Mouse (Mus musculus): ENCODE data around the gene Mipol1. TPM values are rescaled to one million over a fixed set of nuclear protein-coding genes. Genes with fewer than 3 reads are reported as not detected.

The Mipol1 gene
- polyA plus RNA-seq, 1 experiment from 2014 or later: 10.7 TPM

DNA sequence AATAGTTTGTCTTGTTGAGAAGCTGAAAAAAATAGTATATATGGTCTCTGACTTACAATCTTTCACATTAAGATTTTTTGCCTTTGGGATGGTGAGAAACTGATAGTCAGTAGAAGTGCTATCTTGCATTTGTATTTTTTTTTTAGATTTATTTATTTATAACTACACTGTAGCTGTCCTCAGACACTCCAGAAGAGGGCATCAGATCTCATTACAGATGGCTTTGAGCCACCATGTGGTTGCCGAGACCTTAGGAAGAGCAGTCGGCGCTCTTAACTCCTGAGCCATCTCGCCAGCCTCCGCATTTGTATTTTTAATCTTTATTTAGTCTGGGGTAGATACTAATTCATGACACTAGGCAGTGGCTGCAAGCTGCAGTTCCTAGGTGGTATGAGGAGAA lies 3.2 kb downstream of the Mipol1 start:
- H3K36me3 ChIP-seq (ENCODE audit: insufficient read depth): peaks cover 7% of the 10 kb centered on the region; the same call in 1 of the 2 replicates
- WGBS: 83% methylated on average over 5 of the region's 5 CpGs
- peaks cover 6% of the 10 kb centered on the region; the same call in 1 of the 2 replicates for H3K4me1 ChIP-seq (ENCODE audit: insufficient read depth)
- no peaks in the 10 kb centered on the region for H3K9me3 ChIP-seq (ENCODE audit: low read depth, low read length)
- H3K27ac ChIP-seq (ENCODE audit: low read depth): no peak overlapping the region
- no peak overlapping the region for H3K4me3 ChIP-seq (ENCODE audit: low read depth, low read length)
- DNase-seq: no peak
- H3K27me3 ChIP-seq (ENCODE audit: insufficient read depth, low read length): no peaks in the 10 kb centered on the region
- no peak for ATAC-seq (ENCODE audit: insufficient read depth)
- no peak for TF ChIP-seq CTCF (IDR thresholded peaks at IDR 0.05; ENCODE audit: low read depth)
- no peak overlapping the region for H3K4me2 ChIP-seq
- no peak overlapping the region for H3K9ac ChIP-seq

GRCm38 (mm10) chr12:57243671-57244495 lies 13.7 kb downstream of the Mipol1 start:
- Histone ChIP-seq H3K9me3 (ENCODE audit: low read depth, low read length) (no peaks in the 10 kb centered on the region), H3K27me3 (ENCODE audit: insufficient read depth, low read length) (no peaks in the 10 kb centered on the region), H3K4me1 (ENCODE audit: insufficient read depth) (no peaks in the 10 kb centered on the region), H3K4me3 (ENCODE audit: low read depth, low read length) (no peak overlapping the region), H3K9ac (no peak overlapping the region), H3K4me2 (no peak overlapping the region), H3K27ac (ENCODE audit: low read depth) (no peak overlapping the region), H3K36me3 (ENCODE audit: insufficient read depth) (peaks cover 27% of the 10 kb centered on the region)
- no peak for DNase-seq
- 85% methylated on average over 5 of the region's 5 CpGs for WGBS
- ATAC-seq (ENCODE audit: insufficient read depth): no peak
- no peak for TF ChIP-seq CTCF (IDR thresholded peaks at IDR 0.05; ENCODE audit: low read depth)

GRCm38 (mm10) chr12:57258572-57258971 lies 28.3 kb downstream of the Mipol1 start:
- H3K4me3 ChIP-seq (ENCODE audit: low read depth, low read length): no peak overlapping the region
- DNase-seq: peak; percentile 54

DNA sequence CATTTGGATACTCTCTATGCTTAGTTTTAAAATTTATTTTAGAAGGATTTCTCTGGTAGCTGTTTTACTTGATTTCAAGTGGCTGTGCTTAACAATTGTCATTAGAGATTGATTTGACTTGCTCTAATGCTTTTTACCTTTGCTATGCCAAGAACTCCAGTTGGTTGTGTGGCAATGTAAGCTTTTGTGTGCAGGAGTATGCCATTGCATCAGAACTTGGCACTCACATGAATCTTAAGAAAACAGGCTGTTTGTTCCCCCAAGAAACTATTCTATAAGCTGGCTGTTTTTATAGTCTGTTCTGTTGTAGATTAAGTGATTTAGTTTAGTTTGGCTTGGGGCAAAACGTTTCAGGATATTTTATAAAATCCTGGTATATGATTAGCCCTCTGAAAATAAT lies 45.2 kb downstream of the Mipol1 start:
- no peak for TF ChIP-seq CTCF (IDR thresholded peaks at IDR 0.05; ENCODE audit: low read depth)
- ATAC-seq (ENCODE audit: insufficient read depth): no peak
- DNase-seq: peak; percentile 9
- H3K27me3 ChIP-seq (ENCODE audit: insufficient read depth, low read length): no peaks in the 10 kb centered on the region
- no peaks in the 10 kb centered on the region for H3K36me3 ChIP-seq (ENCODE audit: insufficient read depth)
- no peak overlapping the region for H3K4me3 ChIP-seq (ENCODE audit: low read depth, low read length)
- no peak overlapping the region for H3K9ac ChIP-seq
- H3K9me3 ChIP-seq (ENCODE audit: low read depth, low read length): no peaks in the 10 kb centered on the region
- H3K4me1 ChIP-seq (ENCODE audit: insufficient read depth): no peaks in the 10 kb centered on the region
- WGBS: 45% methylated on average over 1 of the region's 1 CpGs
- no peak overlapping the region for H3K27ac ChIP-seq (ENCODE audit: low read depth)
- H3K4me2 ChIP-seq: no peak overlapping the region

More at GRCm38 (mm10) chr12:57258572-57258971, 28.3 kb downstream of the Mipol1 start:
- Histone ChIP-seq H3K27me3 (ENCODE audit: insufficient read depth, low read length) (no peaks in the 10 kb centered on the region), H3K36me3 (ENCODE audit: insufficient read depth) (no peaks in the 10 kb centered on the region), H3K4me2 (no peak overlapping the region), H3K9ac (no peak overlapping the region), H3K9me3 (ENCODE audit: low read depth, low read length) (no peaks in the 10 kb centered on the region), H3K27ac (ENCODE audit: low read depth) (no peak overlapping the region), H3K4me1 (ENCODE audit: insufficient read depth) (no peaks in the 10 kb centered on the region)
- ATAC-seq (ENCODE audit: insufficient read depth): no peak
- TF ChIP-seq CTCF (IDR thresholded peaks at IDR 0.05; ENCODE audit: low read depth): 0 out of 2 replicates have a peak, but pooled peaks have one; percentile 25
- WGBS: 36% methylated on average over 2 of the region's 2 CpGs

DNA sequence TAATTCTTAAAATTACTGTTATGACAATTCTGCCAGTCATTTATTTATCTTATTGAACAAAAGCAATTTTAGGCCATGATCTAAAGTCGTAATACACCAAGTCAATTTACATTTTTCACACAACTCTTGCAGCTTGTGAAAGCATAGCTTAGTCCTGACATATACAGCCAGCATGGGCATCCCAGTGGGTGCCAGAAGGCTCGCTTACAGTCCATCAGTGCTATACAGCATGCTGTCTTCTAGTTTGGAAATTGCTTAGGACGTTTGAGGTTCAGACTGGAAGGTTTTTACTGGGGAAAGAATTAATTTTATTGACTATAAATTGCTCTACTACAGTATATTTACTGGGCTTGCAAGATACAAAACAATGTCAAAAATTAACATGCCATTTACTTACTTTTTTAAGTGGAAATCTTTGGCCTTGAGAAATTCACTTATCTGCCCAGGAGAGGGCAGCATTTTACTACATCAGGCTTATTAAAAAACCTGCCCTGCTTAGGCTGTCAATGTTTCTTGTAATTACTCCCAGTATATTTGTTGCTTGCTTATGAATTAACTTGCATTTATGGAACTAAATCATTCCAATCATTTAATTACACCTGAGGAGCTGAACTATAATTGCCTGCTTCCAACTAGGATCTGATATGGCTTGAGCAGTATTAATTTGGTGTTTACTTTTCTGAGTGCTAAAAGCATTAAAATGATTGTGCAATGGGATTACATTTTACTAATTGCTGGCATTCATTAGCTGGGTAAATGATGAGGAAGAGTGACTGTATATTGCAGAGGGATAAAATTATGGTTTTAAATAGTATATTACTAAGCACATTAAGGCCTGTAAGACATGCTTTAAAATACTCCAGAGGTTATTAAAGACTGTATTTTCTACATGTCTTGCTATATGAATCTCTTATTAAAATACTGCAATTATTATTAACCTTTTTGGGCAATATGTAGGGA lies 51.2 kb downstream of the Mipol1 start:
- H3K4me3 ChIP-seq (ENCODE audit: low read depth, low read length): no peak overlapping the region
- H3K4me1 ChIP-seq (ENCODE audit: insufficient read depth): no peaks in the 10 kb centered on the region
- peak; percentile 68 for TF ChIP-seq CTCF (IDR thresholded peaks at IDR 0.05; ENCODE audit: low read depth)
- no peaks in the 10 kb centered on the region for H3K36me3 ChIP-seq (ENCODE audit: insufficient read depth)
- H3K4me2 ChIP-seq: no peak overlapping the region
- 42% methylated on average over 3 of the region's 3 CpGs for WGBS
- no peaks in the 10 kb centered on the region for H3K27me3 ChIP-seq (ENCODE audit: insufficient read depth, low read length)
- no peak overlapping the region for H3K27ac ChIP-seq (ENCODE audit: low read depth)
- H3K9ac ChIP-seq: no peak overlapping the region
- H3K9me3 ChIP-seq (ENCODE audit: low read depth, low read length): no peaks in the 10 kb centered on the region
- DNase-seq (peak; percentile 85), ATAC-seq (ENCODE audit: insufficient read depth) (no peak)

DNA sequence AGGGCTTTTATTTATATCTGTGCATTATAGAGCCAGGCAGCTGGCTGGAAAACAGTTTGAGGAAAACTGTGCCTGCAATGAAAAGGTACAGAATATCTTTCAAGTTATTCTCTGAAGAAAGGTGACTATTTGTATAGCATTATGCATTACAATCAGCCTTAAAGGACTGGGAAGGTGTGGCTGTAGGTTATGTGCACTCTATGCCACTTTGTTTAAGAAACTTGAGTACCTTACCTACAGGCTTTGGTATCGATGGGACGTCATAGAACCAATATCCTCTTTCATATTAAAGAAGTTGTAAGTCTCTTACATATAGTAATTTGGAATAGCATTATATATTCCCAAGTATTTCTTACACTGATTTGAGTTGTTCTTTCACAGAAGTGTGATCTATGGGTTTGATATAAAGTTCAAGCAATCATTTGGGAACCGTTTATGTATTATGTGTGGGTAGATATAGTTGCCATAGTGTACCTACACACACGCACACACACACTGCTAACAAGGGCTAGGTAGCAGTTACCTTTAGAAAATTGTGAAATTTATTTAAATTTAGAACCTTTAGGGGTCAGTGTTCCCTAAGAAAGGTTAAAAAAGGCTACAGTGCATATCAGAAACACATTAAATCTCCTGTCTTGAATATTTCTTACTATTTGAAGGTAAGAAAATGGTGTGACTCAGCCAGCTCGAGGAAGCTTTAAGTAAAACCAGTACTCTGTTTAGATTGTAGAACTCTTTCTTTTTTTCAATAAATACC lies 55.3 kb downstream of the Mipol1 start:
- no peak for ATAC-seq (ENCODE audit: insufficient read depth)

More for the DNA sequence above, 55.3 kb downstream of the Mipol1 start:
- H3K4me1 ChIP-seq (ENCODE audit: insufficient read depth): no peaks in the 10 kb centered on the region
- DNase-seq: peak; percentile 12
- no peak overlapping the region for H3K27ac ChIP-seq (ENCODE audit: low read depth)
- no peak overlapping the region for H3K4me2 ChIP-seq
- H3K4me3 ChIP-seq (ENCODE audit: low read depth, low read length): no peak overlapping the region
- 58% methylated on average over 5 of the region's 5 CpGs for WGBS
- no peaks in the 10 kb centered on the region for H3K9me3 ChIP-seq (ENCODE audit: low read depth, low read length)
- no peaks in the 10 kb centered on the region for H3K27me3 ChIP-seq (ENCODE audit: insufficient read depth, low read length)
- H3K9ac ChIP-seq: no peak overlapping the region
- H3K36me3 ChIP-seq (ENCODE audit: insufficient read depth): no peaks in the 10 kb centered on the region
- TF ChIP-seq CTCF (IDR thresholded peaks at IDR 0.05; ENCODE audit: low read depth): peak; percentile 16; the same call in 1 of the 2 replicates

Data from lung, embryonic 14.5 days (tissue).